ENCODE assay signal across 10 mouse cellular contexts in genomic region chr1:35266626-35267025, GRCm38 (mm10).
A peak's percentile ranks its signal among the peaks of the same experiment; 100 is the strongest.
DNase-seq lines count a peak whose midpoint lies in the region; ATAC-seq and TF ChIP-seq lines count a peak whose summit lies in the region.
"Had no signal": no experiment of that assay in that cellular context is flagged by ENCODE, and none has a peak within 500 bp of the region (broad histone marks: within the 10 kb centered on the region; RNA-seq: fewer than 3 reads in every experiment).

No protein-coding gene starts in this region.

- WGBS in cerebellum, adult 2 months, result 82% methylated on average over 7 of the region's 7 CpGs

- no peak for TF ChIP-seq POLR2A in cerebellum, adult 2 months (IDR thresholded peaks at IDR 0.05; ENCODE audit: borderline replicate concordance, insufficient read depth, low read length)

- no peak overlapping the region for H3K4me3 ChIP-seq in cerebellum, adult 2 months (replicated peaks; ENCODE audit: insufficient read depth, low read depth, low read length)
- H3K4me3 ChIP-seq: forebrain, embryonic 10.5 days; limb, embryonic 13.5 days had no signal

- TF ChIP-seq CTCF in cerebellum, adult 2 months (IDR thresholded peaks at IDR 0.05; ENCODE audit: borderline replicate concordance, insufficient read depth, low read depth, low read length), result peak; percentile 40; the same call in 1 of the 2 replicates

- ATAC-seq in activated CD4-positive, CD25-positive, alpha-beta regulatory T cell, adult 4 months, result no peak

- peaks cover 9% of the 10 kb centered on the region for H3K4me1 ChIP-seq in cerebellum, adult 2 months (ENCODE audit: control insufficient read depth, insufficient read depth, low read length)
- H3K4me1 ChIP-seq: forebrain, embryonic 10.5 days; limb, embryonic 13.5 days had no signal

- DNase-seq in cerebellum, adult 2 months, result no peak
- no peak for DNase-seq in cerebellum, adult 8-10 months
- DNase-seq in layer of hippocampus, adult 11-12 months (ENCODE audit: low spot score), result peak; percentile 18
- no peak for DNase-seq in layer of hippocampus, adult 9-11 months
- peak; percentile 17 for DNase-seq in A20 (ENCODE audit: low read depth, low spot score)
- peak; percentile 11 to 24 for DNase-seq in frontal cortex, postnatal 36 days (ENCODE audit: low spot score in 2 of 2)
- no peak for DNase-seq in thymus, postnatal 36 days

- H3K27ac ChIP-seq in cerebellum, adult 2 months (ENCODE audit: insufficient read depth, low read length), result no peak overlapping the region
- H3K27ac ChIP-seq: forebrain, embryonic 10.5 days; limb, embryonic 13.5 days had no signal

- no peaks in the 10 kb centered on the region for H3K27me3 ChIP-seq in cerebellum, adult 2 months (ENCODE audit: control insufficient read depth, insufficient read depth, low read length)
- H3K27me3 ChIP-seq: limb, embryonic 13.5 days had no signal

Comparison
In these comparisons a context has a peak if more than half of its experiments do, and no peak if none do; other contexts are left out.
1. DNase-seq: peak in layer of hippocampus, adult 11-12 months (single experiment), A20 (single experiment) and frontal cortex, postnatal 36 days (2 of 2); none in cerebellum, adult 2 months (0 of 2), cerebellum, adult 8-10 months (single experiment), layer of hippocampus, adult 9-11 months (single experiment) and thymus, postnatal 36 days (0 of 2).